Mouse (Mus musculus): ENCODE measurements at regions not wholly inside any gene's neighbourhood (a gene's known extent, or its start where the extent isn't known, plus 50 kb on each side); places are given as distances from the start of the nearest gene placed in this dataset.
A peak's percentile ranks its signal among the peaks of the same experiment; 100 is the strongest.
"Not testable (repeated sequence)": the region's sequence is repeated elsewhere in the genome, so short reads cannot be mapped to it uniquely, and the experiment has no call there.

DNA sequence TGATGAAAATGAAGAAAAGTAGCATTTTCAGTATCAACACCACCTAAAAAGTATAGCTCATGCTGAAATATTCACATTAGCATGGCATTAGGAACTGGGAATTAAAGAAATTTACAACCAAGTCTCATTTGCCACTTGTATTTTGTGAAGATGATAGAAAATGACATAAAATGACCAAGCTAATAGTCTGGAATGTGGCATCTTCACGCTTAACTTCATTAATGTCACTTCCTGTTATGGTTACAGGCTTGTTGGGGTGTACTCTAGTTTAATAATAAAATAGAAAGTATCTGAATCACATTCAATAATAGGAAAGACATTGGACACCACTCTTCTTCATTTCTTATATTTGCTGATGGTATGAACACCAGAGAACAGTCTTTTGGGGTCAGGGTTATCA is 167.1 kb downstream of the Pcdh17 start:
- Histone ChIP-seq H3K36me3 (no peaks in the 10 kb centered on the region), H3K4me2 (replicated peaks) (no peak overlapping the region), H3K4me3 (replicated peaks) (no peak overlapping the region), H3K27me3 (no peaks in the 10 kb centered on the region), H3K9me3 (no peaks in the 10 kb centered on the region), H3K9ac (replicated peaks) (no peak overlapping the region), H3K4me1 (replicated peaks) (0 out of 2 replicates have a peak, but pooled peaks cover 3% of the 10 kb centered on the region), H3K27ac (no peak overlapping the region)
- ATAC-seq = no peak
- 82% methylated on average over 1 of the region's 1 CpGs for WGBS

DNA sequence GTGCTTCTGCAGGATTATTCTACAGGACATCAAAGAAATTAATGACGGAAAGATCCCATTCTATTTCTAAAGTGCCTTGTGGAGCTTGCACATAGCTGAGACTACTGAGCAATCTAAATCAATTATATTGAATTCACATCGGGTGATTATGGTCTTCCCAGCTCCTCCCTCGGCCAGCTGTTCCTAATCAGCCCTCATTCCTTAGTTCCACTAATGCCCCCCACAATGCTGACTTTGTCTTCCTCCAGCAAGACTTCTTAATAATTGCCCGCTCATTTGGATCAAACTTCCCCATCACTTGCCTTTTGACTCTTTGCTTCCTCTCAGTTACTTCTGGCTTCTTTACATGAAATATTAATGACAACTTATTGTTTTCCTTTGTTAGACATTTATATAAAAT is 169.2 kb downstream of the Pcdh17 start:
- no peak overlapping the region for H3K9ac ChIP-seq (replicated peaks)
- no peak for ATAC-seq
- H3K27me3 ChIP-seq = no peaks in the 10 kb centered on the region
- 0 out of 2 replicates have a peak, but pooled peaks cover 3% of the 10 kb centered on the region for H3K4me1 ChIP-seq (replicated peaks)
- H3K27ac ChIP-seq = no peak overlapping the region
- H3K4me3 ChIP-seq (replicated peaks) = no peak overlapping the region
- WGBS = 38% methylated on average over 4 of the region's 4 CpGs
- no peaks in the 10 kb centered on the region for H3K36me3 ChIP-seq
- no peaks in the 10 kb centered on the region for H3K9me3 ChIP-seq
- H3K4me2 ChIP-seq (replicated peaks) = no peak overlapping the region

DNA sequence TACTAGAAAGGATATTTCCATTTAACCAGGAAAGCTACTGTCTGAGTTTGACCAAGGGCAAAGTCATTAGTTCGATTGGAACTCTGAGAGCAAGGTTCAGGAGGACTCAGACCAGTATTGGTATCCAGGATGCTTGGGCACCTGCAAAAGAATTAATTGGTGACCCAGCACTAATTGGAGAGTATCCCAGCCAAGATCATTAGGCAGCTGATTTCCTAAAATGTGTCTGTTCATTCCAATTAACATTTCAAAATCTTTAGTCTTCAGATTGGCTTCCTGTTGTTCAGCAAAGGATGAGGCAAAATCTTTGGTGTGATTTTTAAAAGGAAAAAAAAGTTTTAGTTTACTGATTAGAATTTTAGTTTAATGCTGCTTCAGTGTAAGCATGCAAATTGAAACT is 201.7 kb downstream of the Pcdh17 start:
- H3K27ac ChIP-seq = no peak overlapping the region
- H3K4me1 ChIP-seq (replicated peaks) = no peaks in the 10 kb centered on the region
- H3K9me3 ChIP-seq = no peaks in the 10 kb centered on the region
- H3K9ac ChIP-seq (replicated peaks) = no peak overlapping the region
- 54% methylated on average over 1 of the region's 1 CpGs for WGBS
- H3K36me3 ChIP-seq = no peaks in the 10 kb centered on the region
- no peak for ATAC-seq
- no peak overlapping the region for H3K4me2 ChIP-seq (replicated peaks)
- no peak overlapping the region for H3K4me3 ChIP-seq (replicated peaks)
- no peaks in the 10 kb centered on the region for H3K27me3 ChIP-seq

DNA sequence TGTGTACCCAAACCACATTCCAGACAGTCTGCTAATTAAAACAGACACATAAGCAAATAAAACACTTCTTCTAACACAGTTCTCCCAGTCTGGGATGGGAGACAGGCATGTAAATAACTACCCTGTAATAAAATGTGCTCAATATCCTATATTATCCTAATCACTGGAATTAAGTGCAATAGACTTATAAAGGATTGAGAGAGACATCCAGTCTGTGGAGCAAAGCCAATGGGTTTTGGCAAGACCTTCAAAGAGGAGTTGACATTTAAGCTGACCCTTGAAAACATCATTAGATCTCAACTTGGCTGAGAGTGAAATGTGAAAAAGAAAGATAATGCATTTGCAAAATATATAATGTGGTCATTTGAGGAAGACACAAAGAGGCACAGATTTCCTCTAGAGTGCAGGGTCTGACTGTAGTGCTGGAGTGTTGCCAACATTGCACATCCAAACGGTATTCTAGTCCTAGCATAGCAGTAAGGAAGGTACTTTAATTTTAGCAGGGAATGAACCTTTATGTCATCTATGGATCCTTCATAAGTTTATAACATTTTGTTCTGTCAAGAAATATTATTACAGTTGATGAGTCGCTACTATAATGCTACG is 202.7 kb downstream of the Pcdh17 start:
- Histone ChIP-seq H3K36me3 (no peaks in the 10 kb centered on the region), H3K9ac (replicated peaks) (no peak overlapping the region), H3K4me2 (replicated peaks) (no peak overlapping the region), H3K9me3 (no peaks in the 10 kb centered on the region), H3K4me3 (replicated peaks) (no peak overlapping the region), H3K4me1 (replicated peaks) (no peaks in the 10 kb centered on the region), H3K27ac (no peak overlapping the region), H3K27me3 (no peaks in the 10 kb centered on the region)
- ATAC-seq = no peak
- 85% methylated on average over 3 of the region's 3 CpGs for WGBS

DNA sequence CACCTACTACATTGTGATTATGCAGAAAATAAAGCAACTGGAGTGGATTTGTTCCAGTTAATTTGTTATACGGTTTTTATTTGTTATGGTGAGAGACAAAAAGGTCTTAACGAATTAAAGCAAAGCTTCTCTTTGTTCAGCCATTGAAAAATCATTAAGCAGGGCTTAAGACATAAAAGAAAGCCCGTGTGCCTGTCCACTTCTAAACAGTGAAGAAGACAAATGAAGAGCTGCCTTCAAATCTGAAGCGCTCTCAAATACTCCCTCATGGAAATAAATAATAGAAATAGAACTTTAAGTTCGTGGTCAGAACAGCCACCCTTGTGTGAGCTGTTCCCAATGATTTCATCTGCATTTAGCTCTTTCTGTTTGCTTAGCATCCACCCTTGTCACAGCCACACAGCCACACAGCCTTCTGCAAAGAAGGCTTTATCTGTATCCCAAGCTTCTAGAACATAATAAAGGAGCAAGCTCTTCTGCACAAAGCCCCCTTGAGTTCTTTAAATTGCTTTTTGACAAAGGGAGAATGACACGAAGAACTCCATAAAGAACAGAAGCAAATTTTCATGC is 215.9 kb downstream of the Pcdh17 start:
- peaks cover 7% of the 10 kb centered on the region; the same call in 1 of the 2 replicates for H3K4me1 ChIP-seq (replicated peaks)
- H3K9me3 ChIP-seq = no peaks in the 10 kb centered on the region
- peak; percentile 58; the same call in 1 of the 2 replicates for ATAC-seq
- no peak overlapping the region for H3K9ac ChIP-seq (replicated peaks)
- H3K4me3 ChIP-seq (replicated peaks) = no peak overlapping the region
- 6% methylated on average over 6 of the region's 6 CpGs for WGBS
- no peaks in the 10 kb centered on the region for H3K36me3 ChIP-seq
- no peaks in the 10 kb centered on the region for H3K27me3 ChIP-seq
- no peak overlapping the region for H3K27ac ChIP-seq
- 0 out of 2 replicates have a peak overlapping the region, but pooled peaks have one; percentile 1 for H3K4me2 ChIP-seq (replicated peaks)

DNA sequence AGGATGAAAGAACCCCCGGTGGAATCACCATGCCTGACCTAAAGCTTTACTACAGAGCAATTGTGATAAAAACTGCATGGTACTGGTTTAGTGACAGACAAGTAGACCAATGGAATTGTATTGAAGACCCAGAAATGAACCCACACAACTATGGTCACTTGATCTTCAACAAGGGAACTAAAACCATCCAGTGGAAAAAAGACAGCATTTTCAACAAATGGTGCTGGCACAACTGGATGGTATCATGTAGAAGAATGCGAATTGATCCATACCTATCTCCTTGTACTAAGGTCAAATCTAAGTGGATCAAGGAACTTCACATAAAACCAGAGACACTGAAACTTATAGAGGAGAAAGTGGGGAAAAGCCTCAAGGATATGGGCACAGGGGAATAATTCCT is 224.3 kb downstream of the Pcdh17 start:
- WGBS = 95% methylated on average over 2 of the region's 2 CpGs

DNA sequence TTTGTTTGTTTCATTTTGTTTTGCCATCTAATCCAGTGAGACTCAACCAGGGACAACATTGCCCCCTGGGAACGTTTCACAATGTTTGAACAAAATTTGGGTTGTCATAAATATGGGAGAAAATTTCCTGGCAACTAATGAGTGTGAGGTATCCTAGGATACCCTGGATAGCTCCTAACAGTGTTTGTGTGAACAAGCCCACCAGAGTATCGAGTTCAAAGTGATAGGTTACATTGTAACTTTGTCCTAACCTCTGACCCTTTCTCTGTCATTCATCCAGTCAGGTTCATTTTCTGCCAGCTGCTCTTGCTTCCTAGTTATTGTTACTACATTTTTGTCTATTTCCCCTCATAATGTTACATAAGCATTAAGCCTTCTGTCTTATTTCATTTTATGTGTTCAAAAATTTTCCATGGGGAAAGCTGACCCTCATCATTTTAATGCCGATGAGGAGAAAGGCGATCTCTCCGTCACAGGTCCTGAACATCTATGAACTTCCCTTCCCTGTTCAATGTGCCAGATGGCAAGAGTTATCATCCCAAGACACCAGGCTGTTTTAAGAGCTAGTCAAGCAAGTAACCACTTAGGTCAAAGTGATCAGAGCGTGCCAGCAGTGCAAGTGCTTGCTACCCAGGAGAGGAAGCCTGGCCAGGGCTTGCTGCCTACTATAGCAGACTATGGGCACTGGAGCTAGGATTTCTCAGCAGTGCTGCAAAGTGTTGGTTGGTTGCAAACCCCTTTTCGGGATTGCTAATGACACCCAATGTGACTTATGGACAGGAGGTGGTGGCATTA is 228.5 kb downstream of the Pcdh17 start:
- Histone ChIP-seq H3K9me3 (no peaks in the 10 kb centered on the region), H3K9ac (replicated peaks) (no peak overlapping the region), H3K27ac (no peak overlapping the region), H3K27me3 (no peaks in the 10 kb centered on the region), H3K4me3 (replicated peaks) (no peak overlapping the region), H3K4me2 (replicated peaks) (no peak overlapping the region), H3K4me1 (replicated peaks) (no peaks in the 10 kb centered on the region), H3K36me3 (no peaks in the 10 kb centered on the region)
- WGBS = 77% methylated on average over 7 of the region's 7 CpGs
- ATAC-seq = no peak

More for the DNA sequence above, 224.3 kb downstream of the Pcdh17 start:
- not testable (repeated sequence) for H3K9me3 ChIP-seq; H3K4me1 ChIP-seq (replicated peaks); H3K9ac ChIP-seq (replicated peaks); H3K27me3 ChIP-seq; H3K4me3 ChIP-seq (replicated peaks); H3K36me3 ChIP-seq; H3K27ac ChIP-seq; ATAC-seq; H3K4me2 ChIP-seq (replicated peaks)

DNA sequence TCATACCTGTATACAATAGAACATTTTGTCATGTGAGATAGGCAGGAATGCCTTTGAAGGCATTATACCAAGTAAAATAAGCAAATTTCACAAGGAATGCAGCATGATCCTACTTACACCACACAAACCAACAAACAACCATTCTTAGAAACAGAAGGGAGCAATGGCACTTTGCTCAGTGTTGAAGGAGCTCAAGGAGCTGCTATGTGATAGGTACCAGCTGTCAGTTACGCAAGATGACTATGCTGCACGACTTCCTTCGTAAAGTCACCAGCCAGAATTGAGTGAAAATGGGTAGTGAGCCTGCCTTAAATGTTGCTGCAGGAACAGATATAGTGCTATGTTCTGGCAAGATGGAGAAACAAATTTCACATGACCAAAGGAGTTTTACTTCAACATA is 243.5 kb downstream of the Pcdh17 start:
- no peak overlapping the region for H3K27ac ChIP-seq
- H3K4me2 ChIP-seq (replicated peaks) = no peak overlapping the region
- no peaks in the 10 kb centered on the region for H3K4me1 ChIP-seq (replicated peaks)
- H3K9me3 ChIP-seq = no peaks in the 10 kb centered on the region
- H3K27me3 ChIP-seq = no peaks in the 10 kb centered on the region
- no peak for ATAC-seq
- H3K4me3 ChIP-seq (replicated peaks) = no peak overlapping the region
- no peaks in the 10 kb centered on the region for H3K36me3 ChIP-seq
- no peak overlapping the region for H3K9ac ChIP-seq (replicated peaks)
- 92% methylated on average over 3 of the region's 3 CpGs for WGBS

DNA sequence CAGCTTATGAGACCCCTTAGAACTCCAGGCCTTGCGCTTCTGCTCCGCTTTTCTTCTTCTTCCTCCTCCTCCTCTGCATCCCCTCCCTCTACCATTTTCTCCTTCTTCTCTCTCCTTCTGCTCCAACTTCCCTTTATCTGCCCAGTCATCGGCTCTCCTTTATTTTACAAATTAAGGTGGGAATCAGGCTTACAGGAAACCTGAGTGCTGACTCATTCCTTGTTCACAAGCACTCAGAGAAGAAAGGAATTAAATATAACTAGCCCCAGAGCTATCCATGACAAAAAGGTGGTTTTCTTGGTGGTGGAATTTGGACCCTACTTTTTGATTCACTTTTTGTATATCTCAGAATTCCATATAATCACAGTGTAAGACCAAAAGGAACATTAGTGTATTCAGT is 247.4 kb downstream of the Pcdh17 start:
- no peak for ATAC-seq
- Histone ChIP-seq H3K4me3 (replicated peaks) (no peak overlapping the region), H3K36me3 (no peaks in the 10 kb centered on the region), H3K4me1 (replicated peaks) (no peaks in the 10 kb centered on the region), H3K9ac (replicated peaks) (no peak overlapping the region), H3K27ac (no peak overlapping the region), H3K9me3 (no peaks in the 10 kb centered on the region), H3K27me3 (no peaks in the 10 kb centered on the region), H3K4me2 (replicated peaks) (no peak overlapping the region)
- WGBS = 85% methylated on average over 3 of the region's 3 CpGs

Measured in midbrain, embryonic 13.5 days (tissue).